Mouse (Mus musculus): ENCODE data around the gene Atp6v0e. TPM values are rescaled to one million over a fixed set of nuclear protein-coding genes. Genes with fewer than 3 reads are reported as not detected.

The Atp6v0e gene
- polyA plus RNA-seq, 1 experiment from 2014 or later, result 271 TPM

DNA sequence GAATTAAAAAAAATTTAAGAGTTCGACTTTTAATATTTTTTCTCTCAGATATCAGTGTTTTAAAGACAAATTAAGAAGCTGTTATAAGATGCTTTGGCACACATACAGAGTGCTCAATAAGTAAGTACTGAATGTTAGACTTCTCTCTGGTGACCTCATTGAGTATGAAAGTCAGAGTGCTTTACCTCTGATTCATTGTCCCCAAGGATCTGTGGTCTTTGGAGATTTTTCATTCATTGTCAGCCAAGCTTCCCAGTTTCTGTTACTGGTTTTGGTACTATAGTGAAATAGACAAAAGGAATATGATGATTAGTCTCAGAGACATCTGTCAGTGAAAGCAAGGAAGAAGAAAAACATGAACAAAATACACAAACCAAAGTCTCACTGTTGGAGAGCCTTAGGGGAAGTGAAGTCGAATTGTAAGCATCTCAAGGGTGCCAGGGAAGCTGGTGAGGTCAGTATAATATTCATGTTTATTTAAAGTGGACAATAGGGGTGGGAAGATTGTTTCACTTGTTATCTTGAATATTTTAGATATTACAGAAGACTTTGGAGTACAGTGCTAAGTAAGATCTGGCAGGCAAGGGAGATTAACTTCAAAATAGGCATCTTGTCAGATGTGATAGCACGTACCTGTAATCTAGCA is 64.2 kb downstream of the Atp6v0e start:
- ATAC-seq (ENCODE audit: low FRiP score, low TSS enrichment), result no peak
- H3K27me3 ChIP-seq (ENCODE audit: insufficient read depth, low read length), result no peaks in the 10 kb centered on the region
- peaks cover 5% of the 10 kb centered on the region for H3K4me1 ChIP-seq (ENCODE audit: insufficient read depth, low read length)
- no peaks in the 10 kb centered on the region for H3K36me3 ChIP-seq (ENCODE audit: insufficient read depth, low read length)
- no peak overlapping the region for H3K4me3 ChIP-seq (ENCODE audit: low read length)
- H3K27ac ChIP-seq (ENCODE audit: low read length), result no peak overlapping the region
- WGBS, result 84% methylated on average over 3 of the region's 3 CpGs
- no peaks in the 10 kb centered on the region for H3K9me3 ChIP-seq (ENCODE audit: low read length)
- H3K9ac ChIP-seq (replicated peaks; ENCODE audit: low read length), result no peak overlapping the region
- no peak overlapping the region for H3K4me2 ChIP-seq (replicated peaks; ENCODE audit: low read depth, low read length)

DNA sequence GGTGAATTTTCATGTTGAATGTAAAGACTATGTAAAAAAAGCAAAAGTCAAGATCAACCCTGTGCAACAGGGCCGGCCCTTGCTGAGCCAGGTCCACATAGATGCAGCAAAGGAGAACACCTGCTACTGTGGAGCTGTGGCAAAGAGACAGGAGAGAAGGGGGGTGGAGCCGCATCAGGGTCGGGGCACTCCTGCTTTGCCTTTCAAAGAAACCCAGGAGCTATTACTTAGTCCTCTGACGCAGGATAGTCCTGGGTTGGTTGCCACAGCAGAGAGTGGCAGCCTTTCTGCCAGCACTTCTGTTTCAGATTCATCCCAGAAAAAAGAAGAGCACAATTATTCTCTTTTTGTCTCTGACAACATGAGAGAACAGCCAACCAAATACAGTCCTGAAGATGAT is 79.5 kb downstream of the Atp6v0e start:
- WGBS, result 53% methylated on average over 4 of the region's 4 CpGs
- Histone ChIP-seq H3K27me3 (ENCODE audit: insufficient read depth, low read length) (no peaks in the 10 kb centered on the region), H3K4me3 (ENCODE audit: low read length) (no peak overlapping the region), H3K4me1 (ENCODE audit: insufficient read depth, low read length) (no peaks in the 10 kb centered on the region), H3K9me3 (ENCODE audit: low read length) (no peaks in the 10 kb centered on the region), H3K9ac (replicated peaks; ENCODE audit: low read length) (no peak overlapping the region), H3K4me2 (replicated peaks; ENCODE audit: low read depth, low read length) (no peak overlapping the region), H3K27ac (ENCODE audit: low read length) (no peak overlapping the region), H3K36me3 (ENCODE audit: insufficient read depth, low read length) (no peaks in the 10 kb centered on the region)
- no peak for ATAC-seq (ENCODE audit: low FRiP score, low TSS enrichment)

DNA sequence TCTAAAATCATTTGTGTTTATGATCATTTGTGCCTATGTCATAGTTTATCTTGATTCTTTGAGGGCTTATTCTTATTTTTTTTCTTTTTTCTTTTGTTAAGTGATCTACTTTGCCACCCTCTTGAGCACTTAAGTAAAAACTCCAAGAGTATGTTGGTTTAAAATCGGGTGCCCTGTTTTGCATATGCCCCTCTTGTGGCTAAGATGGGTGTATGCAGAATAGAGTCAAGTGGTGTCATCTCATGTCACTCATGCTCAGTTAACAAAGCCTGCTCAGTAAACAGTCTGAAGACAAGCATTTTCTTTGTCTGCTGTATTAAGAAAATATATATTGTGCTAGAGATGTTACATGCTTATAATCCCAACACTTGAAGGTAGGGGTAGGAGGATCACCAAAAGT is 80.3 kb downstream of the Atp6v0e start:
- Histone ChIP-seq H3K36me3 (ENCODE audit: insufficient read depth, low read length) (no peaks in the 10 kb centered on the region), H3K4me1 (ENCODE audit: insufficient read depth, low read length) (no peaks in the 10 kb centered on the region), H3K27me3 (ENCODE audit: insufficient read depth, low read length) (no peaks in the 10 kb centered on the region), H3K4me2 (replicated peaks; ENCODE audit: low read depth, low read length) (no peak overlapping the region), H3K4me3 (ENCODE audit: low read length) (no peak overlapping the region), H3K27ac (ENCODE audit: low read length) (no peak overlapping the region), H3K9ac (replicated peaks; ENCODE audit: low read length) (no peak overlapping the region), H3K9me3 (ENCODE audit: low read length) (no peaks in the 10 kb centered on the region)
- ATAC-seq (ENCODE audit: low FRiP score, low TSS enrichment), result no peak
- 64% methylated on average over 1 of the region's 1 CpGs for WGBS

Other genes starting within 250 kb of the Atp6v0e start
- 1.7 and 2.4 TPM in 2 replicates for gene Neurl1b, start 248.4 kb upstream of the Atp6v0e start, polyA plus RNA-seq (2015; fragmentation: Nextera tagmentation; extraction: Ambion mirVana)
- 131 and 141 TPM in 2 replicates for gene Ergic1, start 101.7 kb upstream of the Atp6v0e start, polyA plus RNA-seq (2015; fragmentation: Nextera tagmentation; extraction: Ambion mirVana)
- 26.8 and 28.3 TPM in 2 replicates for gene Dusp1, start 101.1 kb upstream of the Atp6v0e start, polyA plus RNA-seq (2015; fragmentation: Nextera tagmentation; extraction: Ambion mirVana)
- 5.0 and 9.2 TPM in 2 replicates for gene Crebrf, start 52.4 kb downstream of the Atp6v0e start, polyA plus RNA-seq (2015; fragmentation: Nextera tagmentation; extraction: Ambion mirVana)
- 53.1 and 57.4 TPM in 2 replicates for gene Bnip1, start 117.8 kb downstream of the Atp6v0e start, polyA plus RNA-seq (2015; fragmentation: Nextera tagmentation; extraction: Ambion mirVana)
- gene Nkx2-5, start 181.8 kb downstream of the Atp6v0e start, polyA plus RNA-seq (2015; fragmentation: Nextera tagmentation; extraction: Ambion mirVana), result not detected in 2 replicates